Mouse (Mus musculus) mouse embryonic stem cell (cell line): ENCODE results near the gene Klk1b3.

ENCODE experiments used
- in situ Hi-C, 2 experiments: fragments of 300-500 bp; cut with MboI; formaldehyde crosslinking; loops; 1 replicate in 1 of 2; 3 replicates in 1 of 2; pipeline ENCODE4 v1.14.3; 2019 to 2020; ENCODE audit warnings: low sequenced_read_pairs in 2 of 2, low pct_unique_long_range_greater_than_20kb in 1 of 2, mixed read lengths in 1 of 2; ENCODE audit not compliant: unreplicated experiment in 1 of 2

The Klk1b3 gene

GRCm38 (mm10) chr7:44247971-44248370 lies 50.0 kb downstream of the Klk1b3 start:
- in situ Hi-C loops: no loop called here

GRCm38 (mm10) chr7:44249248-44249647 lies 51.3 kb downstream of the Klk1b3 start:
- in situ Hi-C loops: no loop called here

GRCm38 (mm10) chr7:44250732-44251275 lies 52.8 kb downstream of the Klk1b3 start:
- in situ Hi-C loops: loop anchor here in 1 of 2 experiments (25.0 kb wide), 1 partner anchor 386 kb away; no protein-coding TSS in a partner anchor
